Mouse (Mus musculus) layer of hippocampus, adult 18-20 months (tissue): Measurements from ENCODE around the gene Sppl2a. TPM values are rescaled to one million over a fixed set of nuclear protein-coding genes. Genes with fewer than 3 reads are reported as not detected.
"Not testable (repeated sequence)": the region's sequence is repeated elsewhere in the genome, so short reads cannot be mapped to it uniquely, and the experiment has no call there.

ENCODE experiments used
- DNase-seq, 2 experiments: peaks; one replicate each; pipeline ENCODE4 v3.0.0; 2022; ENCODE audit warnings: low spot score in 2 of 2
- microRNA-seq, 2 experiments: library from miRNA; unstranded; fragments of <30 nt; microRNA quantifications; one replicate each; pipeline ENCODE4 v1.2.0; 2021
- total RNA-seq, 2 experiments: library from RNA; stranded (reverse); gene quantifications; 2 replicates each; pipeline ENCODE4 v1.2.3; 2021

Sppl2a gene
- total RNA-seq, 2 experiments from 2014 or later = 24.9 to 27.3 TPM

DNA sequence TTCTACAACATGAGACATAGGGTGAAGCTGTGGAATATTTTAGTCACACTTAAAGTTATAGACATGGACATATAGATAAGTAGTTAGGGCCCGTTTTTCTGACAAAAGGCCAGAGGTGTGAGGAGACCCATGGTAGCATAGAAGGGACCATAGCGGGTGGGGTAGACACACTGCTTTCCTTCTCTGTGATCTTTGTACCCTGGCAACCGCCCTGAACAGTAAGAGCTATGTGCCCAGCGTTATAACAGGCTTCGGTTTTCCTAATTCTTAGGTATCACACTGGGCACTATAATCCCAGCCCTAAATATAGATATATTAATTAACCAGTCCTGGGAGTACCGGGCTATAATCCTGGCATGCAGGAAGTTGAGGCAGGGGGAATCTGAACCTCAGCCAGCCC is 36.1 kb downstream of the Sppl2a start:
- DNase-seq = no peak

DNA sequence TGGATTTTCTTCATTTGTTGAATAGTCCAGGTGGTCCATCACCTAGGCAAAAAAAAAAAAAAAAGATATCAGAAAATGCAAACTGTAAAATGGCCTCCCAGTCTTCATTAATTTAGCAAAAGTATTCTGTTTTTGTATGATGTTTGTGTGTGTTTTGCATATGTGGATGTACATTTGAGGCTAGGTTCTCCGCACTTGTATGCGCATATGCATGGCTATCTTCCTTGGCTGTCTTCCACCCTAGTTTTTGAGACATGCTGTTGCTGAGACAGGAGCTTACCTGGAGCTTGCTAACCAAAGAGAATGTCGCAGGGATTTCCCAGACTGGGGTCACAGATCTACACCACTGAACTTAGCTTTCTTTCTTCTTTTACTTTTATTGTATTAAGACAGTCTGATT is 38.8 kb downstream of the Sppl2a start:
- DNase-seq = no peak

DNA sequence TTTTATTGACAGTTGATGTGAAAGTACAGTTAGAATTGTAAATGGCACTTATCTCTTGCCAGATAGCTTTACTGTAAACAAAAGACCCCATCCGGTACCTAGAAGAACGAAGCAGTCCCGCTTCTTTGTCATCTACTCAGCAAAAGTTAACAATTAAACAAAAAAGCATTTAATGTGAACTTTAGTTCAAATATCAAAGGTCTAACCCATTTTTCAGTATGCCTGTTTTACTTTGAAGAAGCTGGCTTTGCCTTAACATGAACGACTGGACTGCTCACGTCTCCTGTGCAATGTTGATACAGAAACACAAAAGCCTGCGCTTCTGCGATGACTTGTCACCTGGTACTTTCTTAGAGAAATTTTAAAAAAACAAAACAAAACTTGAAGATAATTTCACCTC is 40.7 kb downstream of the Sppl2a start:
- DNase-seq = no peak

DNA sequence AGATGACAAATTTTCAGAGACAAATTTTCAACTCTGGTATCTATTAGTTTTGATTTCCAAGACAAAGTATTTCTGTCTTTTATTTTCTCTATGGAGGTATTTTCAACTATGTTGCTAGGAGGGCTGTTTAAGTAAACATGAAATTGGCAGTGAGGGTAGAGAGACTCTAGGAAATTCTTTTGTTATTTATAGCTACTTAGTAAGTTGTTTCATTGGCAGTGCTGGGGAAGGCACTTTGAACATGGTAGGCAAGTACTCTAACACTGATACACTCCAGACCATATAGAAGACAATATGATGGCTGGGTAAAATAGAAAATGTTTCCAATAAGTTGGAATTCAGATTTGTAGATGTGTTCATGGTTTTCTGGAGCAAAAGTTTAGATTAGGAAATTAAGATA is 41.3 kb downstream of the Sppl2a start:
- DNase-seq = no peak

DNA sequence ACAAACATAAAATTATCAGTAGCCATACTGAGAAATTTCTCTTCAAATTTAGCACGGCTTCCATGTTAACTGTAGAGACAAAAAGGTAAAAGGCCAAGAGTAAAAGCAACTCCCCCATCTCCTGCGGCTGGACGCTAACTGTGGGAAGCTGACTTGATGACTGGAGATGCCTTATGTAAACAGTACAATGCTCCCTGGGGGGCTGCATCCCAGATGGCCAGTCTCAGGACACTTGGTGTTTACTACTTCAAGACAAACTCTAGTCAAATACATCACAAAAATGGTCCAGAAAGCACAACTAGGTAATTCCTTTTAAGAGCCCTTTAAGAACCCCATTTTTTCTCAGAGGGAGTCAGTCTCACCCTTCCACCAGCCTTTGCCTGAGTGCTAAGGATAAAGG is 45.9 kb downstream of the Sppl2a start:
- DNase-seq = no peak

DNA sequence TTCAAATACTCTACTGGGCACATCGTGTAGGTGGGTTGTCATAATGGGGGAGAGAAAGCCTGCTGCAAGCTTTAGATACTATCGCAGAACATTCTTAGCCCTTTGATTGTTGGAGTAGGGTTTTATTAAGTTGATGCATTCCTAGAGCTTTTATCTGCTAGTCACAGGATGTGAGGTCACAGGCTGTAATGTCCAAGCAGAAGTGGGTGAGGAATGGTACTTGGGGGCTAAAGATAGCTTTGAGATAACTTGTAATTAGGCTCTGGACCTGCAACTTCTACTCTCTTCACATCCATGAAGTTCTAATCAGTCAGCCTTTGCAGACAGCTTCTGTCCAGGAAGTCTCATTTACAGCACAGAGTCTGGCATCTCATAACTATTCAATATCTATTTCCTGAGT is 47.2 kb downstream of the Sppl2a start:
- no peak for DNase-seq

DNA sequence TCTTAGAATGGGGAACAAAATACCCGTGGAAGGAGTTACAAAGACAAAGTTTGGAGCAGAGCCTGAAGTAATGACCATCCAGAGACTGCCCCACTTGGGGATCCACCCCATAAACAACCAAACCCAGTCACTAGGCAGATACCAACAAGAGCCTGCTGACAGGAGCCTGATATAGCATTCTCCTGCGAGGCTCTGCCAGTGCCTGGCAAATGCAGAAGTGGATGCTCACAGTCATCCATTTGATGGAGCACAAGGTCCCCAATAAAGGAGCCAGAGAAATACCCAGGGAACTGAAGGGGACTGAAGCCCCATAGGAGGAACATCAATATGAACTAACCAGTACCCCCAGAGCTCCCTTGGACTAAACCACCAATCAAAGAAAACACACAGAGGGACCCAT is 50.3 kb downstream of the Sppl2a start:
- DNase-seq = not testable (repeated sequence)

DNA sequence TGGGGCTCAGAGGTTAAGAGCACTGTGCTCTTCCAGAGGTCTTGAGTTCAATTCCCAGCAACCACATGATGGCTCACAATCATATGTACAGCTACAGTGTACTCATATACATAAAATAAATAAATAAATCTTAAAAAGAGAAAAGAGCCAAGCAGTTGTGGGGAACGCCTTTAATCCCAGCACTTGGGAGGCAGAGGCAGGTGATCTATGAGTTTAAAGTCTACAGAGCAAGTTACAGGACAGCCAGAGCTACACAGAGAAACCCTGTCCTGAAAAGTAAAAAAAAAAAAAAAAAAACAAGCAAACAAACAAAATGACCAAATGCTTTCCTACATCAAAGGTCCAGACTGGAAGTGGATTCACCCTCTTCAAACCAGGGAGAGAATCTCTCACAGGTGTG is 55.0 kb downstream of the Sppl2a start:
- DNase-seq = no peak

DNA sequence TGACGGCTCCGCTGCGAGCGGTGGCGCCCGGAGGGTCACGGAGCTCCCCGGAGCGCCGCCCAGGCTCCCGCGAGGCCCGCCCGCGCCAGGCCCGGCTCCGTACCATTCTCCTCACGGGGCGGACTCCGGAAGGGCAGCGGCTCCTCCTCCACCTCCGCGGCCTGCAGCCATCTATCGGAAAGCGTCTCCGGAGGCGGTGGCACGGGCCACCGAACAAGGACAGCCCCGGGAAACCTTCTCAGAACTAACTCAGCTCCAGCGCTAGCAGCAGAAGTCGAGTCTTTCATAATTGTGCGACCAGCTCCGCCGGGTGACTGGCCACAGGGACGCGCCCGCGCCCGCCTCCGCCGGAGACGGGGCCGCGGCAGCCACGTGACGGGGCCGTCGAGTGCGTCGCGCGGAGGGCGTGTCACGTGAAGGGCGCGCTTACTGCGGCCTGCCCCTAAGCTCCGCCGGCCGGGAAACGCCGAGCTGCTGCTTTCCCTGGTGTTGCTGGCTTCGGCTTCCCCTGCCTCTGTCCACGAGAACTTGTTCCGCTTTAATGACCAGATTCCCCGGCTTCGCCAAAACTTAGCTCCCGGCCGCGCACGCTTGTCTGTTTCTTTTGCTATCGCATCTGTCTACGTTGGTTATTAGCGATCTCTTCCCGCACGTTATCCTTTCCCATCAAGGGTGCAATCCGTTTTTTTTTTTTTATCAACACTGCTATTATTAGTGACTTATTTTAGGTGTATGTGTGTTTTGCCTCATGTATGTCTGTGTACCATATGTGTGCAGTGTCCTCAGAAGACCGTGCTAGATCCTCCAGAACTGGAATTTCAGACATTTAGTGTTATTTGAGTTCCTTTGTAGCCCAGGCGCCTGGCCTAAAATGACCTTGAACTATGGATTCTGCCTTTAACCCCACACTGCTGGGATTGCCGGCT is 56.9 kb downstream of the Sppl2a start, which contains the start of gene Trpm7:
Trpm7 (minus strand) TSS at position 360 of the 926 bp plus-strand sequence.
- peak; percentile 89 to 95 for DNase-seq

DNA sequence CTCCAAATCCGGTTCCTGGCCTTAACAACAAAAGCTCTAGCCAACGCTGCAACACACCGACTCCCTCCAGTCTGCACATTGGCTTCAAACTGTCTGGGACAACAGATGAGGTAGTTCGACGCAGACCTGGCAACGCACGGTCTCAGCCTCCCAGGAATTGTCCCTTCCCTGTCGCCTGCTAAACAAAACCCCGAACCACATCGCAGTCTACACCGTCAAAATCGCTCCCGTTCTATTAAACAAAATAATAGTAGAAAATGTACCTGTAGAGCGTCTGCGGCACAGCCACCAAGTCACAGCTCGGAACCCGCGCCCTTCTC is 57.6 kb downstream of the Sppl2a start:
- peak; percentile 13 to 49 for DNase-seq

DNA sequence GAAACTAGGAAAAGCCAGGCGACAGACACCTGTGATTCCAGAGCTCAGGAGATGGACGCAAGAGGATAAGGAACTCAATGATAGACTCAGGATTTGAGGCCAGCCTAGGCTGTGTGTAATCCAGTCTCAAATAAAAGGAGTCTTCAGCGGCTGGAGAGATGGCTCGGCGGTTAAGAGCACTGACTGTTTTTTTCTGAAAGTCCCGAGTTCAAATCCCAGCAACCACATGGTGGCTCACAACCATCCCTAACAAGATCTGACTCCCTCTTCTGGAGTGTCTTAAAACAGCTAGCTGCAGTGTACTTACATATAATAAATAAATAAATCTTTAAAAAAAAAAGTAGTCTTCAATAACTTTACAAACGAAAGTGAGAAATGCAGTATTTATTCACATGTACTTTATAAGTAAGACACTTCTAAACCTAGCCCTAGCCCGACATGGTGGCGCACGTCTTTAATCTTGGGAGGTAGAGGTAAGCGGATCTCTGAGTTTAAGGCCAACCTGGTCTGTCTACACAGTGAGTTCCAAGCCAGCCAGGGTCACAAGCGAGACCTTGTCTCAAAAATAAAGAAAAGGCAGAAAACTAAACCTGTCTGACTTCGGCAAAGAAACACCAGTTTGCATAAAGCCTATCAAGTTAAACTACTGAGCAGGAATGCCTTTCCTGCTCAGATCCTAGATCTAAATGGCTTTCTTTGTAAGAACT is 58.1 kb downstream of the Sppl2a start:
- DNase-seq = peak in 1 of 2 experiments; percentile 14

DNA sequence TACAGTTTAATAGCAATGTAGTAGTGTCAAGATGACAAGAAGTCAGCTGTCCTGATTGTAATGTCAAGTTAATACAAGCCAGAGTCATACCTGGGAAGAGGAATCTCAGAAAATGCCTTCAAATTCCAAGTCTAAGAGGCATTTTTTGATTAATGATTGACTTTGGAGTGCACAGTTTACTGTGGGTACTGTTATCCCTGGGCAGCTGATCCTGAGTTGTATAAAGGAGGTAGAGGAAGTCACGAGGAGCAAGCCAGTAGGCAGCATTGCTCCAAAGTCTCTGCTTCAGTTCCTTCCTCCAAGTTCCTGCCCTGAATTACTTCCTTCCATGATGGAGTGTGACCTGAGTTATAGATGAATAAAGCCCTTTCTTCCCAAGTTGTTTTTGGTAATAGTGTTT is 66.7 kb downstream of the Sppl2a start:
- DNase-seq = no peak

DNA sequence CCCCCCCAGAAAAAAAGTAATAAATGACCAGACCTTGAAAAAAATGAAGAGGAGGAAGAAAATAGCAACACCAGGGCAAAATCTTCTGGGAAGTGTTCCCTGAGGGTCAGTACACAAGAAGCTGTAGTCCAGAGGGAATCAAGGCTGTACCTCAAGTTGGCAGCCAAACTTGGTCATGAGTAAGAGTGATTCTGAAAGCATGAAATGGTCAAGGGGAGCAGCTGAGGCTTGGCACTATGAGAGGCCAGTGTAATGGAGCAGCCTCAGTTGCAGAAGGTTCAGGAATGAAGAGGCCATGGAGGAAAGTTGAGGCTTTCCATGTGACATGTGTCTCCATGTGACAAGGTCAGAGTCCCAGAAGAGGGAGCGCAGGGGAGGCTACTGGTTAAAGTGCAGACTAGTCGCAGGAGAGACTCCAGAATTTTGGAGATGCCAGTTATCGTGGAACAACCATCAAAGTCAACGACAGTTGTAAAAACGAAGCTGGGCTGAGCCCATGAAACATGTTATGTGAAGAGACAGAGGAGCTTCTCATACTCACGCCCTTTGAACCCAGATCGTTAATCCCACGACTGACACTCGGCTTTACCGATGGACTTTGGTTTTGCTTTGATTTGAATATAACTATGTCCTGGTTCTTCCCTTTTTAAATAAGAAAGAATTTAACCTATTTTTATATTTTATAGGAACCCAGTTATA is 67.4 kb downstream of the Sppl2a start:
- DNase-seq = no peak

DNA sequence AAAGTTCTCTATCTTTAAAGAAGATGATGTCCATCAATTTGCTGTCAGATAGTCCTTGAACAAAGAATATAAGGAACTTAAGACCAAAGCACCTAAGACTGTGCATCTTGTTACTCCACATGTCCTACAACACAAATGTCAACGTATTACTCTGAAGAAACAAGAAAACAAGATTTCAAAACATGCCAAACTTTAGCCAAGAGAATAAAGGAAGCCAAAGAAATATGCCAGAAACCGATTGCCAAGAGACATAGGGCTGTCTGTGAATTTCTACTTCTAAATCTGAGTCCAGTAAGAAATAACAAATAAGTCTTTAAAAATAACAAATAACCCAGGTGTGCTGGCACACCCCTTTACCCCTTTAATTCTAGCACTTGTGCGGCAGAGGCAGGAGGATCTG is 68.0 kb downstream of the Sppl2a start:
- no peak for DNase-seq

DNA sequence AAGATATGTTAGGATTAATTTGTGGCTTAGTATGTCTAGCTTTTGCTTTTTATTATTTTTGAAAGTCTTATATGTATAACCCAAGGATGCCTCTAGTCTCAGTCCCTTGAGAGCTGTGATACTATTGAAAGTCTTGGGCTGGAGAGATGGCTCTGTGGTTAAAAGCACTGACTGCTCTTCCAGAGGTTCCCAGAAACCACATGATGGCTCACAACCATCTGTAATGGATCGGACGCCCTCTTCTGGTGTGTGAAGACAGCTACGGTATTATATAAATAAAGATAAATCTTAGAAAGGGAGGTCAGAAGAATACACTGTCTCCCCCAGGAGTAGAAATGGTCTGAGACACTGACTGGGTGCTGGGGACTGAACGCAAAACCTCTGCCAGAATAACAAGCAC is 88.3 kb downstream of the Sppl2a start:
- DNase-seq = no peak

Small RNAs within 50 kb of the gene (microRNA-seq; reads per million reads assigned to microRNA genes)
- 0.74 to 1.2 reads per million in 2 experiments for gene Mir3473g

Other genes with a start within 250 kb of the Sppl2a start
- 10 to 100 TPM; 51.3 to 55.4 TPM for gene Usp8, start 225.9 kb downstream of the Sppl2a start, total RNA-seq
- gene Usp50, start 149.8 kb downstream of the Sppl2a start, total RNA-seq = 1 to 10 TPM; 2.0 to 2.5 TPM
- 10 to 100 TPM; 32.7 to 33.4 TPM for gene Trpm7, start 57.0 kb downstream of the Sppl2a start, total RNA-seq
- 10 to 100 TPM; 11.0 to 11.5 TPM for gene Ap4e1, start 75.5 kb upstream of the Sppl2a start, total RNA-seq
- gene Blvra, start 137.4 kb upstream of the Sppl2a start, total RNA-seq = 10 to 100 TPM; 20.9 to 23.3 TPM
- gene Ncaph, start 200.7 kb upstream of the Sppl2a start, total RNA-seq = 1 to 10 TPM in 1 of 2 experiments, under 1 TPM in 1; 0.45 to 1.2 TPM
- gene Itpripl1, start 210.2 kb upstream of the Sppl2a start, total RNA-seq = 1 to 10 TPM; 2.5 to 3.0 TPM